In the genomic region with DNA sequence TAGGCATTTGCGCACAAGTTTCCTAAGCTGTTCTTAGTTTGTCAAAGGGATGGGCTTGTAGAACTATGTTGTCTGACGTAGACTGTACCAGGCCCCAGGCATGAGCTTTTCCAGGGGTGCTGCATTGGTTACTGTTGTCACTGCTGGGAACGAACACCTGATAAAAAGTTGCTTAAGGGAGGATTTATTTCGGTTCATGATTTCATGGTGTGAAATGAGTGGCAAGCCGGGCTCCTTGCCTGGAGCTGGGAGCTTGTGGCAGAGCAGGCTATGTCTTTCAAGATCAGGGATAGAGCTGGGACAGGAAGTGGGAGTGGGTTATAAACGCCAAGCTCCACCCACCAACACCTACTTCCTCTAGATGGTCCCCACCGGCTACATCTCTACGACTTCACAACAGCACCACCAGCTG, we compare ENCODE assay signal across 29 mouse cellular contexts. TPM values are rescaled to one million over a fixed set of nuclear protein-coding genes. Genes with fewer than 3 reads are reported as not detected.
DNase-seq lines count a peak whose midpoint lies in the region; ATAC-seq and TF ChIP-seq lines count a peak whose summit lies in the region.
"Had no signal": no experiment of that assay in that cellular context is flagged by ENCODE, and none has a peak within 500 bp of the region (broad histone marks: within the 10 kb centered on the region; RNA-seq: fewer than 3 reads in every experiment).

No protein-coding gene starts in this region.

- no peak for DNase-seq in kidney, postnatal 0 days (ENCODE audit: low spot score)
- DNase-seq in kidney, postnatal 10 days, result no peak
- peak; percentile 54 for DNase-seq in R1 (ENCODE audit: low read depth, low spot score)
- peak; percentile 50 to 51 for DNase-seq in heart, postnatal 10 days
- no peak for DNase-seq in right cerebral cortex, postnatal 14 days
- DNase-seq in cerebellum, adult 2 months, result no peak
- DNase-seq in adrenal gland, postnatal 14 days, result no peak
- DNase-seq: adrenal gland, adult 2 months; cerebellum, adult 11-12 months; cerebellum, postnatal 14 days; forebrain, postnatal 0 days; gastrocnemius, postnatal 25 days; kidney, adult 18-20 months; kidney, postnatal 25 days; liver, postnatal 0 days; midbrain, embryonic 14.5 days; right cerebral cortex, postnatal 25 days; thymus, adult 18-20 months; thymus, postnatal 36 days had no signal

- no peaks in the 10 kb centered on the region; the same call in 1 of the 2 replicates for H3K4me1 ChIP-seq in kidney, postnatal 0 days (replicated peaks; ENCODE audit: insufficient read depth, low read length)
- H3K4me1 ChIP-seq in heart, embryonic 12.5 days (replicated peaks), result peaks cover 40% of the 10 kb centered on the region
- peaks cover 5% of the 10 kb centered on the region for H3K4me1 ChIP-seq in cerebellum, adult 2 months (ENCODE audit: control insufficient read depth, insufficient read depth, low read length)
- H3K4me1 ChIP-seq: stomach, embryonic 15.5 days had no signal

- H3K27ac ChIP-seq in kidney, postnatal 0 days, result no peak overlapping the region
- peak overlapping the region; percentile 15 for H3K27ac ChIP-seq in heart, embryonic 12.5 days (ENCODE audit: poor library complexity, severe bottlenecking)
- H3K27ac ChIP-seq in cerebellum, adult 2 months (ENCODE audit: insufficient read depth, low read length), result no peak overlapping the region
- H3K27ac ChIP-seq: forebrain, embryonic 10.5 days; hindbrain, embryonic 13.5 days; layer of hippocampus, adult 2 months; limb, embryonic 12.5 days; stomach, embryonic 15.5 days had no signal

- no peaks in the 10 kb centered on the region for H3K27me3 ChIP-seq in kidney, postnatal 0 days (ENCODE audit: insufficient read depth, low read length)
- no peaks in the 10 kb centered on the region for H3K27me3 ChIP-seq in heart, embryonic 12.5 days (replicated peaks)
- H3K27me3 ChIP-seq in cerebellum, adult 2 months (ENCODE audit: control insufficient read depth, insufficient read depth, low read length), result no peaks in the 10 kb centered on the region
- H3K27me3 ChIP-seq: megakaryocyte, embryonic 14.5 days; stomach, embryonic 15.5 days had no signal

- no peak overlapping the region for H3K9ac ChIP-seq in kidney, postnatal 0 days (ENCODE audit: low read depth, low read length)
- no peak overlapping the region for H3K9ac ChIP-seq in heart, embryonic 12.5 days
- H3K9ac ChIP-seq: forebrain, postnatal 0 days; hindbrain, embryonic 13.5 days; limb, embryonic 12.5 days; liver, postnatal 0 days; stomach, embryonic 15.5 days had no signal

- no peak overlapping the region for H3K4me3 ChIP-seq in kidney, postnatal 0 days (replicated peaks; ENCODE audit: low read depth, low read length)
- no peak overlapping the region for H3K4me3 ChIP-seq in heart, embryonic 12.5 days
- H3K4me3 ChIP-seq in cerebellum, adult 2 months (replicated peaks; ENCODE audit: insufficient read depth, low read depth, low read length), result no peak overlapping the region
- H3K4me3 ChIP-seq: forebrain, embryonic 10.5 days; hindbrain, embryonic 13.5 days; layer of hippocampus, adult 2 months; limb, embryonic 12.5 days; megakaryocyte, embryonic 14.5 days; stomach, embryonic 15.5 days had no signal

- TF ChIP-seq CTCF in kidney, postnatal 0 days (IDR thresholded peaks at IDR 0.05; ENCODE audit: low read depth), result 0 out of 2 replicates have a peak, but pooled peaks have one; percentile 4
- TF ChIP-seq CTCF in cerebellum, adult 2 months (IDR thresholded peaks at IDR 0.05; ENCODE audit: borderline replicate concordance, insufficient read depth, low read depth, low read length), result no peak

- ATAC-seq in kidney, postnatal 0 days (replicated peaks; ENCODE audit: low FRiP score, low read depth), result no peak
- no peak for ATAC-seq in heart, embryonic 12.5 days (ENCODE audit: insufficient number of reproducible peaks, low FRiP score)
- ATAC-seq: CD4-positive, CD25-positive, alpha-beta regulatory T cell, adult 4 months; forebrain, postnatal 0 days; inflammation-experienced regulatory T-cells, adult 6 months; liver, postnatal 0 days had no signal

- H3K4me2 ChIP-seq in kidney, postnatal 0 days (ENCODE audit: low read length), result no peak overlapping the region
- H3K4me2 ChIP-seq in heart, embryonic 12.5 days, result no peak overlapping the region
- H3K4me2 ChIP-seq: hindbrain, embryonic 13.5 days; limb, embryonic 12.5 days; liver, embryonic 11.5 days; stomach, embryonic 15.5 days had no signal

- H3K9me3 ChIP-seq in kidney, postnatal 0 days (replicated peaks; ENCODE audit: low read length), result no peaks in the 10 kb centered on the region
- no peaks in the 10 kb centered on the region for H3K9me3 ChIP-seq in heart, embryonic 12.5 days (replicated peaks)
- H3K9me3 ChIP-seq: forebrain, embryonic 10.5 days; hindbrain, embryonic 13.5 days; limb, embryonic 12.5 days; megakaryocyte, embryonic 14.5 days; stomach, embryonic 15.5 days had no signal

- 90% methylated on average over 8 of the region's 8 CpGs for WGBS in kidney, postnatal 0 days
- WGBS in heart, embryonic 12.5 days, result 67% methylated on average over 8 of the region's 8 CpGs
- 79% methylated on average over 8 of the region's 8 CpGs for WGBS in cerebellum, adult 2 months

- no peaks in the 10 kb centered on the region for H3K36me3 ChIP-seq in kidney, postnatal 0 days (ENCODE audit: insufficient read depth, low read length)
- H3K36me3 ChIP-seq in heart, embryonic 12.5 days, result no peaks in the 10 kb centered on the region
- H3K36me3 ChIP-seq: forebrain, embryonic 10.5 days; hindbrain, embryonic 13.5 days; limb, embryonic 12.5 days; stomach, embryonic 15.5 days had no signal

- intact Hi-C loops in heart, postnatal 10 days (cut with DNase I), result no loop called here

- TF ChIP-seq POLR2A in cerebellum, adult 2 months (IDR thresholded peaks at IDR 0.05; ENCODE audit: borderline replicate concordance, insufficient read depth, low read length), result no peak

RNA-seq across cellular contexts. Expression of a gene that starts 41.5 kb away (rescaled TPM):
- polyA plus RNA-seq in kidney, postnatal 0 days (2015; fragmentation: Nextera tagmentation; extraction: Ambion mirVana), result 55.2 and 55.8 TPM in 2 replicates
- polyA plus RNA-seq in heart, embryonic 12.5 days (2016; fragmentation: Nextera tagmentation; extraction: Ambion mirVana), result 59.6 and 61.2 TPM in 2 replicates
- 10 to 100 TPM; 30.9 to 31.3 TPM for total RNA-seq in heart, postnatal 10 days (2021)
- polyA plus RNA-seq in cerebellum, adult 2 months (2012; rRNA removed), result 13.2 and 14.5 TPM in 2 replicates
- total RNA-seq in adrenal gland, postnatal 14 days (2021), result 22.2 and 22.5 TPM in 2 replicates

Comparison
In these comparisons a context has a peak if more than half of its experiments do, and no peak if none do; other contexts are left out.
1. DNase-seq: peak in R1 (single experiment) and heart, postnatal 10 days (2 of 2); none in kidney, postnatal 0 days (single experiment), kidney, postnatal 10 days (single experiment), right cerebral cortex, postnatal 14 days (single experiment), cerebellum, adult 2 months (0 of 2) and adrenal gland, postnatal 14 days (single experiment).